Mouse (Mus musculus) lung, embryonic 14.5 days (tissue): ENCODE data around the gene Maml2. TPM values are rescaled to one million over a fixed set of nuclear protein-coding genes. Genes with fewer than 3 reads are reported as not detected.

Source experiments
- ATAC-seq: fragments of 200-750 bp; cut with Nextera tagmentation; 2 replicates; pipeline ENCODE4 v1.8.0; 2017; ENCODE audit warnings: mild to moderate bottlenecking, moderate TSS enrichment, moderate library complexity; ENCODE audit not compliant: insufficient read depth
- DNase-seq: peaks from one replicate; pipeline ENCODE4 v3.0.0-alpha.2; 2015
- H3K27ac ChIP-seq: fragments of 300-500 bp; sonication (generic); 2 replicates; pipeline ENCODE4 v1.5.1; 2014; ENCODE audit warnings: low read depth, mild to moderate bottlenecking, moderate library complexity
- H3K27me3 ChIP-seq: fragments of 300-500 bp; sonication (generic); 2 replicates; pipeline ENCODE4 v1.6.1; 2014; ENCODE audit warnings: low read length, control low read depth; ENCODE audit not compliant: insufficient read depth
- H3K36me3 ChIP-seq: fragments of 300-500 bp; sonication (generic); 2 replicates; pipeline ENCODE4 v1.6.1; 2014; ENCODE audit warnings: control low read depth; ENCODE audit not compliant: insufficient read depth
- H3K4me1 ChIP-seq: fragments of 300-500 bp; sonication (generic); 2 replicates; pipeline ENCODE4 v1.6.1; 2014; ENCODE audit warnings: antibody characterized with exemption, control low read depth; ENCODE audit not compliant: insufficient read depth
- H3K4me2 ChIP-seq: fragments of 300-500 bp; sonication (generic); 2 replicates; pipeline ENCODE4 v1.6.1; 2014; ENCODE audit warnings: mild to moderate bottlenecking
- H3K4me3 ChIP-seq: fragments of 300-500 bp; sonication (generic); 2 replicates; pipeline ENCODE4 v1.5.1; 2014; ENCODE audit warnings: low read depth, low read length
- H3K9ac ChIP-seq: fragments of 300-500 bp; sonication (generic); 2 replicates; pipeline ENCODE4 v1.6.1; 2014
- H3K9me3 ChIP-seq: fragments of 300-500 bp; sonication (generic); 2 replicates; pipeline ENCODE4 v1.6.1; 2016; ENCODE audit warnings: low read depth, low read length, control low read depth
- CTCF ChIP-seq: IDR thresholded peaks from 2 replicates; pipeline ENCODE4 v1.5.1; 2016; ENCODE audit warnings: antibody characterized with exemption, low read depth
- WGBS: fragments of 180-500 bp; shearing (Covaris S2); extraction: QIAGEN DNeasy Blood & Tissue Kit; methylation state at CpG from one replicate; pipeline ENCODE4 v1.1.7; 2014; 5-methylcytosine and 5-hydroxymethylcytosine counted together
- polyA plus RNA-seq: library from polyadenylated mRNA; unstranded; fragments of >200 nt; fragmentation: Nextera tagmentation; extraction: Ambion mirVana; gene quantifications from 2 replicates; pipeline ENCODE4 v1.2.1, GENCODE M21; 2014

The Maml2 gene
- polyA plus RNA-seq, 1 experiment from 2014 or later, result 12.3 TPM

GRCm38 (mm10) chr9:13598596-13599333 lies 301.0 kb downstream of the Maml2 start:
- WGBS, result 69% methylated on average over 4 of the region's 4 CpGs
- ATAC-seq (no peak), DNase-seq (no peak)
- H3K9me3 ChIP-seq, result no peaks in the 10 kb centered on the region
- no peak for TF ChIP-seq CTCF
- H3K9ac ChIP-seq, result no peak overlapping the region
- H3K4me1 ChIP-seq, result no peaks in the 10 kb centered on the region
- H3K4me3 ChIP-seq, result no peak overlapping the region
- no peak overlapping the region for H3K4me2 ChIP-seq
- no peaks in the 10 kb centered on the region for H3K36me3 ChIP-seq
- no peaks in the 10 kb centered on the region for H3K27me3 ChIP-seq
- no peak overlapping the region for H3K27ac ChIP-seq

GRCm38 (mm10) chr9:13599334-13599614 lies 301.5 kb downstream of the Maml2 start:
- Histone ChIP-seq H3K27ac (no peak overlapping the region), H3K9me3 (no peaks in the 10 kb centered on the region), H3K4me1 (no peaks in the 10 kb centered on the region), H3K36me3 (no peaks in the 10 kb centered on the region), H3K4me2 (no peak overlapping the region), H3K9ac (no peak overlapping the region), H3K4me3 (no peak overlapping the region), H3K27me3 (no peaks in the 10 kb centered on the region)
- TF ChIP-seq CTCF, result no peak
- ATAC-seq (no peak), DNase-seq (no peak)
- WGBS, result 80% methylated on average over 3 of the region's 3 CpGs

GRCm38 (mm10) chr9:13599800-13600199 lies 302.0 kb downstream of the Maml2 start:
- ATAC-seq, result no peak
- 89% methylated on average over 6 of the region's 6 CpGs for WGBS

GRCm38 (mm10) chr9:13601729-13602128 lies 304.0 kb downstream of the Maml2 start:
- H3K4me3 ChIP-seq, result no peak overlapping the region
- no peak overlapping the region for H3K4me2 ChIP-seq
- 79% methylated on average over 3 of the region's 3 CpGs for WGBS

More at GRCm38 (mm10) chr9:13599800-13600199, 302.0 kb downstream of the Maml2 start:
- Histone ChIP-seq H3K36me3 (no peaks in the 10 kb centered on the region), H3K4me2 (no peak overlapping the region), H3K9ac (no peak overlapping the region), H3K4me3 (no peak overlapping the region), H3K27ac (no peak overlapping the region), H3K27me3 (no peaks in the 10 kb centered on the region), H3K4me1 (no peaks in the 10 kb centered on the region), H3K9me3 (no peaks in the 10 kb centered on the region)
- no peak for DNase-seq
- no peak for TF ChIP-seq CTCF

GRCm38 (mm10) chr9:13603533-13604143 lies 305.9 kb downstream of the Maml2 start:
- Histone ChIP-seq H3K4me2 (no peak overlapping the region), H3K4me3 (no peak overlapping the region), H3K4me1 (no peaks in the 10 kb centered on the region), H3K27ac (no peak overlapping the region), H3K27me3 (no peaks in the 10 kb centered on the region), H3K36me3 (no peaks in the 10 kb centered on the region), H3K9me3 (no peaks in the 10 kb centered on the region), H3K9ac (no peak overlapping the region)
- WGBS, result 81% methylated on average over 8 of the region's 8 CpGs
- DNase-seq, result no peak
- TF ChIP-seq CTCF, result no peak
- ATAC-seq, result no peak

More at GRCm38 (mm10) chr9:13601729-13602128, 304.0 kb downstream of the Maml2 start:
- Histone ChIP-seq H3K36me3 (no peaks in the 10 kb centered on the region), H3K27me3 (no peaks in the 10 kb centered on the region), H3K27ac (no peak overlapping the region), H3K4me1 (no peaks in the 10 kb centered on the region), H3K9me3 (no peaks in the 10 kb centered on the region), H3K9ac (no peak overlapping the region)
- no peak for TF ChIP-seq CTCF
- no peak for DNase-seq
- ATAC-seq, result no peak

GRCm38 (mm10) chr9:13607609-13608185 lies 309.9 kb downstream of the Maml2 start:
- TF ChIP-seq CTCF, result no peak
- Histone ChIP-seq H3K27ac (no peak overlapping the region), H3K4me2 (no peak overlapping the region), H3K9ac (no peak overlapping the region), H3K4me1 (peaks cover 13% of the 10 kb centered on the region), H3K36me3 (no peaks in the 10 kb centered on the region), H3K9me3 (no peaks in the 10 kb centered on the region), H3K4me3 (no peak overlapping the region), H3K27me3 (no peaks in the 10 kb centered on the region)
- DNase-seq (peak; percentile 62), ATAC-seq (peak; percentile 53; the same call in 1 of the 2 replicates)
- WGBS, result 56% methylated on average over 8 of the region's 8 CpGs

- ATAC-seq, result no peak
These were observed 310.8 kb downstream of the Maml2 start for GRCm38 (mm10) chr9:13608532-13609071.

More at GRCm38 (mm10) chr9:13608532-13609071, 310.8 kb downstream of the Maml2 start:
- 49% methylated on average over 3 of the region's 3 CpGs for WGBS
- H3K9ac ChIP-seq, result no peak overlapping the region
- DNase-seq, result no peak
- peaks cover 21% of the 10 kb centered on the region for H3K4me1 ChIP-seq
- no peaks in the 10 kb centered on the region for H3K27me3 ChIP-seq
- no peaks in the 10 kb centered on the region for H3K9me3 ChIP-seq
- TF ChIP-seq CTCF, result no peak
- no peak overlapping the region for H3K4me3 ChIP-seq
- no peak overlapping the region for H3K4me2 ChIP-seq
- no peaks in the 10 kb centered on the region for H3K36me3 ChIP-seq
- H3K27ac ChIP-seq, result no peak overlapping the region; the same call in 1 of the 2 replicates
